20 mouse cellular contexts compared by ENCODE assay signal in genomic region chr2:30546219-30546618, GRCm38 (mm10). TPM values are rescaled to one million over a fixed set of nuclear protein-coding genes. Genes with fewer than 3 reads are reported as not detected.
DNase-seq lines count a peak whose midpoint lies in the region; ATAC-seq lines count a peak whose summit lies in the region.
"Had no signal": no experiment of that assay in that cellular context is flagged by ENCODE, and none has a peak within 500 bp of the region (broad histone marks: within the 10 kb centered on the region; RNA-seq: fewer than 3 reads in every experiment).

No protein-coding gene starts in this region.

- peak; percentile 40 for DNase-seq in embryo, embryonic 10.5 days (ENCODE audit: low spot score)
- no peak for DNase-seq in embryo, embryonic 9.5 days (ENCODE audit: extremely low spot score)
- no peak for DNase-seq in neural tube, embryonic 10.5 days (ENCODE audit: extremely low spot score, low spot score)
- DNase-seq in gastrocnemius, postnatal 36 days: no peak
- no peak for DNase-seq in liver
- DNase-seq: cerebellum, adult 11 months; cerebellum, postnatal 36 days; gastrocnemius, postnatal 25 days; heart, postnatal 36 days; kidney, adult 8-10 months; kidney, postnatal 4 days; lung, adult 2 months; right cerebral cortex, postnatal 14 days had no signal

- no peaks in the 10 kb centered on the region for H3K36me3 ChIP-seq in neural tube, embryonic 13.5 days
- no peaks in the 10 kb centered on the region for H3K36me3 ChIP-seq in limb, embryonic 12.5 days
- H3K36me3 ChIP-seq in neural tube, embryonic 15.5 days: no peaks in the 10 kb centered on the region
- H3K36me3 ChIP-seq: embryonic facial prominence, embryonic 15.5 days; limb, embryonic 15.5 days had no signal

- intact Hi-C loops in gastrocnemius, postnatal 36 days (cut with DNase I): no loop called here

- 38% methylated on average over 2 of the region's 3 CpGs for WGBS in neural tube, embryonic 13.5 days
- 32% methylated on average over 2 of the region's 3 CpGs for WGBS in limb, embryonic 12.5 days
- 21% methylated on average over 2 of the region's 3 CpGs for WGBS in neural tube, embryonic 15.5 days

- no peak overlapping the region for H3K4me3 ChIP-seq in neural tube, embryonic 13.5 days
- no peak overlapping the region for H3K4me3 ChIP-seq in limb, embryonic 12.5 days (replicated peaks)
- no peak overlapping the region for H3K4me3 ChIP-seq in neural tube, embryonic 15.5 days (replicated peaks)
- H3K4me3 ChIP-seq: embryonic facial prominence, embryonic 15.5 days had no signal

- 0 out of 2 replicates have a peak, but pooled peaks cover 5% of the 10 kb centered on the region for H3K9me3 ChIP-seq in neural tube, embryonic 13.5 days
- peaks cover 5% of the 10 kb centered on the region; the same call in 1 of the 2 replicates for H3K9me3 ChIP-seq in limb, embryonic 12.5 days
- H3K9me3 ChIP-seq in neural tube, embryonic 15.5 days (replicated peaks): no peaks in the 10 kb centered on the region
- H3K9me3 ChIP-seq: embryonic facial prominence, embryonic 15.5 days; limb, embryonic 15.5 days had no signal

- no peaks in the 10 kb centered on the region for H3K27me3 ChIP-seq in neural tube, embryonic 13.5 days
- H3K27me3 ChIP-seq in limb, embryonic 12.5 days: no peaks in the 10 kb centered on the region
- no peaks in the 10 kb centered on the region for H3K27me3 ChIP-seq in neural tube, embryonic 15.5 days (replicated peaks)
- H3K27me3 ChIP-seq: embryonic facial prominence, embryonic 15.5 days; limb, embryonic 15.5 days; Patski had no signal

- peak overlapping the region; percentile 47 for H3K9ac ChIP-seq in neural tube, embryonic 13.5 days
- no peak overlapping the region for H3K9ac ChIP-seq in limb, embryonic 12.5 days (replicated peaks)
- H3K9ac ChIP-seq in neural tube, embryonic 15.5 days (replicated peaks): no peak overlapping the region
- H3K9ac ChIP-seq: embryonic facial prominence, embryonic 15.5 days; limb, embryonic 15.5 days had no signal

- ATAC-seq in neural tube, embryonic 13.5 days (ENCODE audit: low read depth): no peak
- ATAC-seq in limb, embryonic 12.5 days (ENCODE audit: insufficient number of reproducible peaks, insufficient read depth, low FRiP score, low TSS enrichment, low read depth): no peak
- no peak for ATAC-seq in neural tube, embryonic 15.5 days (ENCODE audit: low FRiP score)
- ATAC-seq: Patski had no signal

- no peak overlapping the region for H3K27ac ChIP-seq in neural tube, embryonic 13.5 days (replicated peaks)
- H3K27ac ChIP-seq in limb, embryonic 12.5 days: peak overlapping the region; percentile 54; the same call in 1 of the 2 replicates
- H3K27ac ChIP-seq in neural tube, embryonic 15.5 days (replicated peaks): peak overlapping the region; percentile 83; the same call in 1 of the 2 replicates
- H3K27ac ChIP-seq: limb, embryonic 15.5 days; macrophage had no signal

- no peak overlapping the region for H3K4me2 ChIP-seq in neural tube, embryonic 13.5 days
- 0 out of 2 replicates have a peak overlapping the region, but pooled peaks have one; percentile 62 for H3K4me2 ChIP-seq in limb, embryonic 12.5 days
- peak overlapping the region; percentile 72; the same call in 1 of the 2 replicates for H3K4me2 ChIP-seq in neural tube, embryonic 15.5 days

- H3K4me1 ChIP-seq in neural tube, embryonic 13.5 days (replicated peaks): peaks cover 41% of the 10 kb centered on the region
- peaks cover 49% of the 10 kb centered on the region for H3K4me1 ChIP-seq in limb, embryonic 12.5 days (replicated peaks)
- H3K4me1 ChIP-seq in neural tube, embryonic 15.5 days: peaks cover 41% of the 10 kb centered on the region

RNA-seq across cellular contexts. Expression of gene Cstad, which starts 48.6 kb away (rescaled TPM):
- polyA plus RNA-seq in neural tube, embryonic 13.5 days (2015; fragmentation: Nextera tagmentation; extraction: Ambion mirVana): 0.39 and 0.98 TPM in 2 replicates
- polyA plus RNA-seq in limb, embryonic 12.5 days (2016; fragmentation: Nextera tagmentation; extraction: Ambion mirVana): 0.63 and 1.7 TPM in 2 replicates
- polyA plus RNA-seq in neural tube, embryonic 15.5 days (2015; fragmentation: Nextera tagmentation; extraction: Ambion mirVana): 0.31 and 0.83 TPM in 2 replicates
- total RNA-seq in gastrocnemius, postnatal 36 days (2021): 1 to 10 TPM; 2.5 to 3.4 TPM
